Mouse (Mus musculus): ENCODE measurements around the gene Snapc4. TPM values are rescaled to one million over a fixed set of nuclear protein-coding genes. Genes with fewer than 3 reads are reported as not detected.

Snapc4 gene
- polyA plus RNA-seq, 1 experiment: not detected

DNA sequence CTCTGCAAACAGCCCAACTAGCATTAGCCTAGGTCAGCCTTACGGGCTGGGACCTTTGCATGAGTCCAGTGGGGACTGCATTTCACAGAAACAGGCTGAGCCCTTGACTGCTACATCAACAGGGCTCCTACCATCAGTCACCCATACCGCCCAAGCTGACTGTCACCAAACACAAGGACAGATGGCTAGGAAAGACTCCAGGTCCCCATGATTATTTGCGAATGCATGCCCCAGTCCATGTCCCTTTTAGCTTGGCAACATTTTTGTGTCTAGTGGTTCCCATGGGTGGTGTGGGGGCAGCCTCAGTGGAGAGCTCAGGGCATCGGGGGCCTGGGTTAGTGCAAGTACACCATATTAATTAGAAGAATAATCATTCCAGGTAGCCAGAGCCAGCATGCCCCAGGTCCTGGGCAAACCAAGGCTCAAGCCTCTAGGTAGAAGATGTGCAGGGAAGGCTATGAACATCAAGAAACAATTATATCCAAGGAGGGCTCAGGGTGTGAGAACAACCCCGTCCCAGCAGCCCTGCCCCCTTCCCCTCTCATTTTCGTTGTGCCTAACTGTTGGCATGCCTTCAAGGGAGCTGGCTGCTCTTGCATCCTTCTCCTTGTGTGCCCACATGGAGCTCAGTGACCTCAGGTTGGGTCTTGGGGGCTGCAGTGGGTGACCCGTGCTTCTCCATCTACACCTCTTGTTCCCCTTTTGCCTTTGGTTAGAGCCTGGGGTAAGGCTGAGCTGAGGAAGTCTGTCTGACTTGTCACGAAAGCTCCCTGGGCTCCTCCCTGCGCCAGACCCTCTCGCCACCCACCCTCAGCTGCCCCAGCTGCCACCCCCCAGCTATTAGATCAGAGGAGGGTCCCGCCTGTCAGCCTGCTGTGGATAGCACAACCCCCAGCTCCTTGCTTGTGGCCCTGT, 27.1 kb downstream of the Snapc4 start:
- Histone ChIP-seq H3K27ac (ENCODE audit: insufficient read depth, low read depth, low read length) (peak overlapping the region; percentile 89), H3K4me3 (ENCODE audit: insufficient read depth, low read depth, low read length) (peak overlapping the region; percentile 91), H3K4me1 (ENCODE audit: control insufficient read depth, insufficient read depth, low read length) (peaks cover 71% of the 10 kb centered on the region)
- TF ChIP-seq POLR2A (IDR thresholded peaks at IDR 0.05; ENCODE audit: insufficient read depth, low read depth, low read length): no peak
- no peak for TF ChIP-seq CTCF (IDR thresholded peaks at IDR 0.05; ENCODE audit: insufficient read depth, low read depth, low read length)
- WGBS: 54% methylated on average over 11 of the region's 11 CpGs

DNA sequence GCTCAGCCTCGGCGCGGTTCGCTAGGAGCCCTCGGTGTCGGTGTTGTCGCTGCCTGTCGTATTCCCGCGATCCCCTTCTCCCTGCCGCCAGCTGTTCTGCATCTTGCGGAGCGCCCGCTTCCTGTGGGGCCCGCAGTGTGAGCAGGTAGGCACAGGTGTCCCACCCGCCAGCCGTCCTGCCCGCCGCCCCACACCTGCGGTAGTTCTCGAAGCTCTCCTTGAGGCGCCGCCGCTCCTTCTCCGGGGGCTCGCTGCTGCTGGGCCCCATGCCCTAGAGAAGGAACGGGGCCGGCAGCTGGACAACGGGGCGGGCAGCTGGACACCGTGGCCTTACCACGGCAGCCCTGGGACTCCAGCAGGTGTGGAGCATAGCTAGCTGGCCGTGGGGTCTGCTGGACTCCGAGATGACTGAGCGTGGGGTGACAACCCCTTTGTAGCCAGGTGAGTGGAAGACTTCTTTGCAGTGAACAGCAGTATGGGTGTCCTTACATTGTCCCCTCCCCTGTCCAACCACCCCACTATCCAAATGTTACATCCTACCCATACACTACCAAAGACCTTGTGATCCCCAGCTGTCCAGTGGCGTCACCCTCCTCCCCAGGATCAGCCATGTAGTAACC, 28.1 kb downstream of the Snapc4 start:
- Histone ChIP-seq H3K27ac (ENCODE audit: insufficient read depth, low read depth, low read length) (peak overlapping the region; percentile 89), H3K4me3 (ENCODE audit: insufficient read depth, low read depth, low read length) (peak overlapping the region; percentile 91), H3K4me1 (ENCODE audit: control insufficient read depth, insufficient read depth, low read length) (peaks cover 70% of the 10 kb centered on the region)
- WGBS: 1% methylated on average over 36 of the region's 36 CpGs
- TF ChIP-seq POLR2A (IDR thresholded peaks at IDR 0.05; ENCODE audit: insufficient read depth, low read depth, low read length): no peak
- TF ChIP-seq CTCF (IDR thresholded peaks at IDR 0.05; ENCODE audit: insufficient read depth, low read depth, low read length): no peak; the same call in 1 of the 2 replicates

DNA sequence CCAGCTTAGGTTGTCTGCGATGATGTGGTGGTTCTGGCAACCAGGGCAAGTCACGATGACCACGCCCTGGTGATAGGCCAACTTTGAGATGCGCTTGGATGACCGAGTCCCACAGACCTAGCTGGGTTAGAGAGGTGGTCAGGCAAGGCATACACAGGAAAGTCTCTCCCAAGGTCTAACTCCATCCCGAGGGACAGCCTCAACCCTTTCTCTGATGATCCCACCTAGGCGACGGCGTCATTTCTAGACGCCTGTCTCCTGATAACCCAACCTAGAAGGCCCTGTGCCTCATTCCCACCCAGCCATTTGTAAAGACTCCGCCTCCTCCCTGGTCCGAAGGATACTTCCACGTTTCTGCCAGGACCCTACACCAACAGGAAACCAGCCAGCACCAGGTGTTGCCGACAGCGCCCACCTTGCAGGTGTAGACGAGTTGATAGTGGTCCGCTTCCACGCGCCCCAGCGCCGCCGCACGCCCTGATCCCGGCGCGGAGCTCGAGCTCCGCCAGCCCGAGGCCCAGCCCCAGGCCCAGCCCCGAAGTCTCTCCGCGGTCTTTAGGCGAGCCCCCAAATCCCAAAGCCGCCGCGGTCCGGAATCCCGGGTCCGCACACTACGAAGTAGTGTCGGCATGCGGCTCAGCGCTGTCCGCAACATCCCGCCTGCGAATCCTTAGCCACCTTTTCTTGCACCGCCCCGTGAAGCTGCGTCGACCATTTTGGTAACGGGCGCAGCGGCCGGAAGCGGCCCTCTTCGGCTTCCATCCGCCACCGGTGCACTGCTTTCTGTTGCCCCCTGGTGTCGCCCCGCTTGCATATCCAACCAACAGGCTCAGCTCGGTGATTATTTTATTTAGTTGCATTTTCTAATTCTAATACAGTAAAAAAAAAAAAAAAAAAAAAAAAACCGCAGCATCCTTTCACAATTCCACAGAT, 28.8 kb downstream of the Snapc4 start, which contains the start of gene Dnlz:
TSS of gene Dnlz (minus strand) at position 753 of the 933 bp plus-strand sequence.
- Histone ChIP-seq H3K27ac (ENCODE audit: insufficient read depth, low read depth, low read length) (peak within 1 kb of the TSS; percentile 99), H3K4me3 (ENCODE audit: insufficient read depth, low read depth, low read length) (peak within 1 kb of the TSS; percentile 91), H3K4me1 (ENCODE audit: control insufficient read depth, insufficient read depth, low read length) (peaks cover 70% of the 10 kb centered on the region)
- under 1% methylated on average over 62 of the region's 62 CpGs for WGBS
- TF ChIP-seq POLR2A (IDR thresholded peaks at IDR 0.05; ENCODE audit: insufficient read depth, low read depth, low read length): peak; percentile 32; the same call in 1 of the 2 replicates
- peak; percentile 50; the same call in 1 of the 2 replicates for TF ChIP-seq CTCF (IDR thresholded peaks at IDR 0.05; ENCODE audit: insufficient read depth, low read depth, low read length)

DNA sequence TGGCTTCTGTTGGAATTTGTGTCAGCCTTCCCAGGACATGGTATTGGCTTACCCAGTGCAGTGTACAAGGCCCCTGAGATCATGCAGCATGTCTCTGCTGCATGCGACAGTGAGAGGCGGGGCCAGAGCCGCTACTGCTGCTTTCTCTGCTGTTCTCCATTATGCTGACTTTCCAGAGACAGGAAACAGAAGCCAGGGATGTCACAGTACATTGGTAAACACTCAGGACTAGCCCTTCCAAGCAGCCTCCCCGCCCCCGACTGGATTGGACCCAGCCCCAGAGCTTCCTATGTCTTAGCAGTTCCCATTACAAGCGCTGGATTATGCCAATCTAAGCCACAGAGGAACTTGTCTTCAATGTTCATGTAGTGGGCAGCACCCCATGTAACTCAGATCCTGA, 32.2 kb downstream of the Snapc4 start:
- no peak overlapping the region for H3K4me3 ChIP-seq (ENCODE audit: insufficient read depth, low read depth, low read length)
- WGBS: 31% methylated on average over 6 of the region's 6 CpGs
- TF ChIP-seq POLR2A (IDR thresholded peaks at IDR 0.05; ENCODE audit: insufficient read depth, low read depth, low read length) (peak; percentile 24; the same call in 1 of the 2 replicates), CTCF (IDR thresholded peaks at IDR 0.05; ENCODE audit: insufficient read depth, low read depth, low read length) (no peak)
- H3K4me1 ChIP-seq (ENCODE audit: control insufficient read depth, insufficient read depth, low read length): peaks cover 67% of the 10 kb centered on the region
- peak overlapping the region; percentile 99 for H3K27ac ChIP-seq (ENCODE audit: insufficient read depth, low read depth, low read length)

DNA sequence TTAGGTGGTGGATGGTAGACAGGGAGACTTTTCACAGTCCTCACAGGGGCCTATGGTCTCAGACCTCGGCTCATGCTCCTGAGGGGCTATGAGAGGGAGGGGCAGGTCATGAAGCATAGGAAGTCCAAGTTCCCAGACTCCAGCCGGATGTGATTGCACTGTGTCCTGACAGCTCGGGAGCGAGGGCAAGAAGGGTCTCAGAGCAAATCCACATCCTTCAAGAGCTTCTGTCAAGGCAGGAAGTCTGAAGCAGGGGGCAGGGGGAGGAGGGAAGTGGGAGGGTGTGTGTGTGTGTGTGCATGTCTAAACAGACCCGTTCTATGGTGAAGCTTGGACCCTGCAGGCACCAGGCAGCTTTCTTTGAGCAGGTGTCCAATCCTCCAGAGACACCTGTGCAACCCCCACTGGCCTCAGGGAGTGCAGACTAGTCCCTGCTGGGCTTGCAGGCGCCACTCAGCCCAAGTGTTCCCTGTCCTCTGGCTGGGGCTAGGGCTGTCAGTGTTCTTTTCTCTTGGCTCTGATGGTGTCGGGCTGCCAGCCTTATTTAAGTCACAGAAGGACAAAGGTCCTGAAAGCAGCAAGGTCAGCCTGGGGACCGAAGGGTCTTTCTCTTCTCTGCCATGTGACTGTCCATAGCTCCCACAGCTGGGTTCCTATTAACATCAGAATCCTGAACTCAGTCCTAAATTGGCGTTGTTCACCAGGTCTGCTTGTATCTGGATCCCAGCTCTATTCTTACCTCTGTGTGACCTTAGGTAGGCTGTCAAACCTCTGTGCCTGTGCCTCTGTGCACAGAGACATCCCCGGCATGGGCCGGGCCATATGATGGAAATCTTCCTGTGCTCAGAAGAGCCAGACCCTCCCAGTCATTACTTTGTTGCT, 37.6 kb downstream of the Snapc4 start:
- 30% methylated on average over 11 of the region's 11 CpGs for WGBS
- H3K4me3 ChIP-seq (ENCODE audit: insufficient read depth, low read depth, low read length): peak overlapping the region; percentile 65
- H3K27ac ChIP-seq (ENCODE audit: insufficient read depth, low read depth, low read length): peak overlapping the region; percentile 99
- peaks cover 75% of the 10 kb centered on the region for H3K4me1 ChIP-seq (ENCODE audit: control insufficient read depth, insufficient read depth, low read length)
- TF ChIP-seq CTCF (IDR thresholded peaks at IDR 0.05; ENCODE audit: insufficient read depth, low read depth, low read length) (no peak), POLR2A (IDR thresholded peaks at IDR 0.05; ENCODE audit: insufficient read depth, low read depth, low read length) (no peak)

DNA sequence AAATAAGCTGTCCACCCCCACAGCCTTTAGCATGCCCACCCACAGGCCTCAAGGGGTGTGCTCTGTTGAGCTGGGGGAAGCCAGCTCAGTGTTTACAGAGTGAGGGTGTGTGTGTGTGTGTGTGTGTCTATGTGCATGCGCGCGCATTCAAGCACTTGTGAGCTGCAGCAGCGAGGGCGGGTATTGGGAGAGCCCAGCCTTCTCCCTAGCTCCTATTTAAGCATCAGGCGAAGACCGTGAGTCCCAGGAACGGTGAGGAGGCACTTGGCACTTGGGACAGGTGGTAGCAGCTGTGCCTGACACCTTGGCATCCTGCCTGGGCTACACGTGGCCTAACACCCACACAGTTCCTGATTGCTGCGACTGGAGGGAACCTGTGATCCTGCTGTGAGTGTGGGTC, 38.4 kb downstream of the Snapc4 start:
- WGBS: 9% methylated on average over 10 of the region's 10 CpGs
- H3K4me1 ChIP-seq (ENCODE audit: control insufficient read depth, insufficient read depth, low read length): peaks cover 67% of the 10 kb centered on the region

DNA sequence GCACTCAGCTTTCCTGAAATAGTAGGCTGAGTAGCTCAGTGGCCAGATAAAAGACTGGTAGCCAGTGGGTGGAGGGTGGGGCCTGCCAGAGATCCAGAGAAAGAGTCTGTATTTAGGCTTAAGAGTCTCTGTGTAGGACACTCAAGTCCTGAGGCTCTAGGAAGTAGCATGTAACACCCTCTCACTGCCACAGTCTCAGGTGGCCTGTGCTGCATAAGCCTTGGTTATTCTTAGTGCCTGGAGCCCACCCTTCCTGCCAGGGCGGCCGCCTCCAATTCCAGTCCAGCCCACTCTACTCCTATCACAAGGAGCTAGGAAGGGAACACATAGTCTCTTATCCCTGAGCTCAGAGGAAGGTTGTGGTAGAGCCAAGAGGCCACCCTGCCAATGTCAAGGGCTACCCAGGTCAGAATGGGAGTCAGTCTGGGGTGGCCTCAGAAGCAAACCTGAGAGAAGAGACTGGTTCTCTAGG, 38.9 kb downstream of the Snapc4 start:
- Histone ChIP-seq H3K27ac (ENCODE audit: insufficient read depth, low read depth, low read length) (peak overlapping the region; percentile 92), H3K4me3 (ENCODE audit: insufficient read depth, low read depth, low read length) (peak overlapping the region; percentile 17), H3K4me1 (ENCODE audit: control insufficient read depth, insufficient read depth, low read length) (peaks cover 62% of the 10 kb centered on the region)
- 27% methylated on average over 2 of the region's 2 CpGs for WGBS
- TF ChIP-seq CTCF (IDR thresholded peaks at IDR 0.05; ENCODE audit: insufficient read depth, low read depth, low read length) (no peak), POLR2A (IDR thresholded peaks at IDR 0.05; ENCODE audit: insufficient read depth, low read depth, low read length) (no peak)

More for the DNA sequence above, 38.4 kb downstream of the Snapc4 start:
- H3K4me3 ChIP-seq (ENCODE audit: insufficient read depth, low read depth, low read length): peak overlapping the region; percentile 65
- H3K27ac ChIP-seq (ENCODE audit: insufficient read depth, low read depth, low read length): peak overlapping the region; percentile 99
- TF ChIP-seq CTCF (IDR thresholded peaks at IDR 0.05; ENCODE audit: insufficient read depth, low read depth, low read length) (no peak), POLR2A (IDR thresholded peaks at IDR 0.05; ENCODE audit: insufficient read depth, low read depth, low read length) (peak; percentile 89)

Data from olfactory bulb, adult 2 months (tissue).